Mouse (Mus musculus): Measurements from ENCODE around the gene Fmo4. TPM values are rescaled to one million over a fixed set of nuclear protein-coding genes. Genes with fewer than 3 reads are reported as not detected.
A peak's percentile ranks its signal among the peaks of the same experiment; 100 is the strongest.
"Not testable (repeated sequence)": the region's sequence is repeated elsewhere in the genome, so short reads cannot be mapped to it uniquely, and the experiment has no call there.

Gene Fmo4
- polyA plus RNA-seq, 1 experiment, result not detected

DNA sequence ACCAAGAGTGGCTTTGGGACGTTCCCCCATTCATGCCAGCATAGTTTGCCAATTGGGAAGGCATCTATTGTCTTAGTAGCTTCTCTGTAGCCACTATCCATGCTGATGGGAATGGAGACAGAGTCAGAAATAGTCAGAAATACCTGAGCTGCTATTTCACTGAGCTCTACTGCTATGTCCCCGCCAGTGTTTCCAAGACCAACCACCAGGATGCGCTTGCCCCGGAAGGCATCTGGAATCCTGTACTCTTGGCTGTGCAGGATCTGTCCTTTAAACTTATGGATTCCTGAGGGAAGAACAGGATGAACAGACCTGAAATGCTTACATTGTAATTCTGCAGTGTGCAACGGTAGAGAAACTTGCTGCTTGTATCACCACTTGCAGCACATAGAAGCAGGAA is 8.8 kb downstream of the Fmo4 start:
- Histone ChIP-seq H3K4me3 (ENCODE audit: insufficient read depth, low read length) (no peak overlapping the region), H3K27ac (ENCODE audit: insufficient read depth, low read depth, low read length) (no peak overlapping the region), H3K4me1 (ENCODE audit: control insufficient read depth, insufficient read depth, low read length) (no peaks in the 10 kb centered on the region)
- TF ChIP-seq CTCF (IDR thresholded peaks at IDR 0.05; ENCODE audit: low read depth, low read length), result no peak
- no peak for TF ChIP-seq POLR2A (IDR thresholded peaks at IDR 0.05; ENCODE audit: borderline replicate concordance, low read depth, low read length)

GRCm38 (mm10) chr1:162796441-162796840 is 17.3 kb downstream of the Fmo4 start:
- no peak for TF ChIP-seq CTCF (IDR thresholded peaks at IDR 0.05; ENCODE audit: low read depth, low read length)
- TF ChIP-seq POLR2A (IDR thresholded peaks at IDR 0.05; ENCODE audit: borderline replicate concordance, low read depth, low read length), result no peak

DNA sequence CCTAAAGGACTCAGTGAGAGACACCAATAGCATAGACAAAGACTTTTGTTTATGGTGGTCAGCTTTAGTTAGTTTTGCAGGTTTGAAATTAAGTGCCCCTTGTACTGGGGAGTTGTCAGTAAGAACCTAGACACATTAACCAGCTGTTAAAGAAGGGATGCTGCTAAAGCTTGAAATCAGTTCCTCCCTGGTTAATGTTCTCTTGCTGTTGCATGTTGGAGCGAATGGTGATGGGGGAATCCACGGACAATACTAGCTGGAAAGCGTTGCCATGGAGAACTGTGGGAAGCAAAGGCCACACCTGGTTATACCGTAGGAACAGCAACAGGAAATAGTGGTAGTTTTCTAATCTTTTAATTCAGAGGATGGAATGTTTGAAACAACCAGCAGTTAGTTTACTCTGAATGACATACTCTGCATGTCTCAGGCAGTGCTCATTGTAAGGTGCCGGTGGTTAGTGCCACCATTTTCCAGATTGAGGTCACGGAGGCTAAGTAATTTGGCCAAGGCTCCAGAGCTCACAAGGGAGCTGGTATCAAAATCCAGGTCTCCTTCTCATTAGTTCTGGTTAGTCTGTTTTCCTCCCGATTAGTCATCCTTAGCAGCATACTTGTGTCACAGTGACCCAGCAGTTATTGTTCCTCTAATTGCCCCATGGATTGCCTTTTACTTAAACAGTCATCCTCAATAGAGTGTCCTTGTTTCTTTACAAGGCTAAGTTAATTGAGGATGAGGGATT is 21.3 kb downstream of the Fmo4 start:
- Histone ChIP-seq H3K4me3 (ENCODE audit: insufficient read depth, low read length) (no peak overlapping the region), H3K27ac (ENCODE audit: insufficient read depth, low read depth, low read length) (peak overlapping the region; percentile 36), H3K4me1 (ENCODE audit: control insufficient read depth, insufficient read depth, low read length) (peaks cover 18% of the 10 kb centered on the region)
- TF ChIP-seq POLR2A (IDR thresholded peaks at IDR 0.05; ENCODE audit: borderline replicate concordance, low read depth, low read length) (no peak), CTCF (IDR thresholded peaks at IDR 0.05; ENCODE audit: low read depth, low read length) (no peak)

More at GRCm38 (mm10) chr1:162796441-162796840, 17.3 kb downstream of the Fmo4 start:
- H3K4me1 ChIP-seq (ENCODE audit: control insufficient read depth, insufficient read depth, low read length), result peaks cover 18% of the 10 kb centered on the region
- no peak overlapping the region for H3K4me3 ChIP-seq (ENCODE audit: insufficient read depth, low read length)
- no peak overlapping the region for H3K27ac ChIP-seq (ENCODE audit: insufficient read depth, low read depth, low read length)

- no peaks in the 10 kb centered on the region for H3K4me1 ChIP-seq (ENCODE audit: control insufficient read depth, insufficient read depth, low read length)
Measured at GRCm38 (mm10) chr1:162785222-162785621, 28.6 kb downstream of the Fmo4 start.

DNA sequence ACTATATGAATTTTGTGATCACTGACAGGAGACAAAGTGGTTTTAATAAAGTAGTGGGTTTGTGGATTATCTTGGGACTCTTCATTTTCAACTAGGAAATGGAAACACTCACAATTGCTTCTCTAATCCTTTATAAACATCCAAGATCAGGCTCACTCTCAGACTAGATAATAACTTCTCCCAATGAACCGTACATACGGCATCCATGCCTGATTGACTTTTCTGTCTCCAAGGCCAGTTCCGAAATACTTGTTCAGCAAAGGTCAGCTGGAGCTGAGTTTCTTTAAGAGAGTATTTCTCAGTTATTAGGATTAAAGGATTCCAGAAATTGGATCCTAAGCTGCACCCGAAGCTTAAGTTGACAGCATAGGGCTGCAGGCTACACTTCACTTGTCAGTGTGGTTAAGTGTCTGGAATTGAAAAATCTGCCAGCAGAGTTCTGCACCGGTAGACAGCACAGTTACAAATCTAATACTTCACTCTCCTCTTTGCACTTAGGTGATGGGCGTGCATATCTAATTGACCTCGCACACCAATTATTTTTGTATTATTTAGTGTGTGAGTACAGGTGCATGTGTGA is 30.0 kb downstream of the Fmo4 start:
- H3K4me1 ChIP-seq (ENCODE audit: control insufficient read depth, insufficient read depth, low read length), result peaks cover under 1% of the 10 kb centered on the region; the same call in 1 of the 2 replicates
- no peak for TF ChIP-seq POLR2A (IDR thresholded peaks at IDR 0.05; ENCODE audit: borderline replicate concordance, low read depth, low read length)
- no peak overlapping the region for H3K4me3 ChIP-seq (ENCODE audit: insufficient read depth, low read length)
- no peak overlapping the region for H3K27ac ChIP-seq (ENCODE audit: insufficient read depth, low read depth, low read length)

More at GRCm38 (mm10) chr1:162785222-162785621, 28.6 kb downstream of the Fmo4 start:
- H3K4me3 ChIP-seq (ENCODE audit: insufficient read depth, low read length), result no peak overlapping the region
- H3K27ac ChIP-seq (ENCODE audit: insufficient read depth, low read depth, low read length), result no peak overlapping the region
- no peak for TF ChIP-seq POLR2A (IDR thresholded peaks at IDR 0.05; ENCODE audit: borderline replicate concordance, low read depth, low read length)
- TF ChIP-seq CTCF (IDR thresholded peaks at IDR 0.05; ENCODE audit: low read depth, low read length), result no peak

DNA sequence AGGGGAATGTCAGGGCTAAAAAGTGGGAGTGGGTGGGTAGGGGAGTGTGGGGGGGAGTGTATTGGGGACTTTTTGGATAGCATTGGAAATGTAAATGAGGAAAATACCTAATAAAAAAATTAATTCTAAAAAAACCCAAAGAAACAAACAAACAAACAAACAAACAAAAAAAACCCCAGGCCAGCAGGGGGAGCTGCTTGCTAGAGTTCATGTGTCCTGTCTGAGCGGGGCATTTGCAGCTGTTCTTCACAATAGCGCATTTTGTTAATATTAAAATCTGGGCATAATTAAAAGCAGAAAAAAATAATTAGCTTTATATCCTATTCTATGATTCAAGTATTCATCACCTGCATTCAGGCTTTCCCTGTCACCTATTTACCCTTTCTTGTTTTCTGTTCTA is 32.7 kb downstream of the Fmo4 start:
- 0 out of 2 replicates have a peak, but pooled peaks have one; percentile 27 for TF ChIP-seq CTCF (IDR thresholded peaks at IDR 0.05; ENCODE audit: low read depth, low read length)
- not testable (repeated sequence) for H3K27ac ChIP-seq (ENCODE audit: insufficient read depth, low read depth, low read length); H3K4me3 ChIP-seq (ENCODE audit: insufficient read depth, low read length); H3K4me1 ChIP-seq (ENCODE audit: control insufficient read depth, insufficient read depth, low read length)

DNA sequence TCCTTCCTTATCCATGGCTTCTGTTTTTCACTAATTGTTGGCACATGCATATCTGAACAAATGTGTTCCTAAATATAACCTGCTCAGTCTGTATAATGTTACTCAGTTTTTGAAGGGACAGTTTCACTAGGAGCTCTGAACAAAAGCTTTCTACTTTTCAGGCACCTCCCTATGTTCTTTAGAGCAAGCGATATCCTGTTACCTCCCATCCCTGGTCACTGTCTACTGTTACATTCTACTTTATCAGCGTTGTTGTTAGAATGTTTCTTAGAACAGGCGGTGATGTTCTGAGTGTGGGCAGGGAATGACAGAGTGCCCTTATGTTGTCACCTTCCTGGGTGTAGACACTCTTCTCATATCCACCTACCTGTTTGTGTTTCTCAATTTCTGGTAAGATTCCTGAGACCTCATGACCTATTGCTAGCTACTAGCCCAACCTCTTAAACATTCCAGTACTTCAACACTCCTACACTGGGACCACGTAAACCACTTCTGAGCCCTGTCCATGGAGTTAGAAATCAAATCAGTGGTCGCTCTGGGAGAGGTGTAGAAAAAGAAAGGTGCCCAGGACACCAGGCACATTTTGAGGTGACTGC is 35.7 kb downstream of the Fmo4 start:
- Histone ChIP-seq H3K27ac (ENCODE audit: insufficient read depth, low read depth, low read length) (no peak overlapping the region), H3K4me1 (ENCODE audit: control insufficient read depth, insufficient read depth, low read length) (peaks cover 22% of the 10 kb centered on the region), H3K4me3 (ENCODE audit: insufficient read depth, low read length) (no peak overlapping the region)
- no peak for TF ChIP-seq POLR2A (IDR thresholded peaks at IDR 0.05; ENCODE audit: borderline replicate concordance, low read depth, low read length)
- TF ChIP-seq CTCF (IDR thresholded peaks at IDR 0.05; ENCODE audit: low read depth, low read length), result no peak

DNA sequence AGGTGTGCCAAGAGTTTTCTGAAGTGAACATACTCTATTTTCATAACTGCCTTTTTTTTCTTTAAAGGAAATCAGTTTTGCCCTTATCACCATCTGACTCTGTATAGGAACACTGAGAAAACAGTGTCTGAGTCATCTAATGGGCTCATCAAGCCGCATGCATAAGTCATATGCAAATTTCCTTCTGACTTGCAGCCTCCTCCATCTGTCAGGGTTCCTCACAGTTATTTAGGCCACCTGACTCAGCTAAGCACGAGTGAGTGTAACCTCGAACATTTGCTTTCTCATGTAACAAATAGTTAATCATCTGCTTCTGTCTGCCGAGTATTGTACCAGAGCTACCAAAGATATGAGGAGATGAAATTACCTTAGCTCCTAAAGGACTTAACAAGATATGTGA is 40.1 kb downstream of the Fmo4 start:
- TF ChIP-seq CTCF (IDR thresholded peaks at IDR 0.05; ENCODE audit: low read depth, low read length) (no peak), POLR2A (IDR thresholded peaks at IDR 0.05; ENCODE audit: borderline replicate concordance, low read depth, low read length) (no peak)
- H3K27ac ChIP-seq (ENCODE audit: insufficient read depth, low read depth, low read length), result no peak overlapping the region
- H3K4me3 ChIP-seq (ENCODE audit: insufficient read depth, low read length), result no peak overlapping the region
- peaks cover 24% of the 10 kb centered on the region for H3K4me1 ChIP-seq (ENCODE audit: control insufficient read depth, insufficient read depth, low read length)

DNA sequence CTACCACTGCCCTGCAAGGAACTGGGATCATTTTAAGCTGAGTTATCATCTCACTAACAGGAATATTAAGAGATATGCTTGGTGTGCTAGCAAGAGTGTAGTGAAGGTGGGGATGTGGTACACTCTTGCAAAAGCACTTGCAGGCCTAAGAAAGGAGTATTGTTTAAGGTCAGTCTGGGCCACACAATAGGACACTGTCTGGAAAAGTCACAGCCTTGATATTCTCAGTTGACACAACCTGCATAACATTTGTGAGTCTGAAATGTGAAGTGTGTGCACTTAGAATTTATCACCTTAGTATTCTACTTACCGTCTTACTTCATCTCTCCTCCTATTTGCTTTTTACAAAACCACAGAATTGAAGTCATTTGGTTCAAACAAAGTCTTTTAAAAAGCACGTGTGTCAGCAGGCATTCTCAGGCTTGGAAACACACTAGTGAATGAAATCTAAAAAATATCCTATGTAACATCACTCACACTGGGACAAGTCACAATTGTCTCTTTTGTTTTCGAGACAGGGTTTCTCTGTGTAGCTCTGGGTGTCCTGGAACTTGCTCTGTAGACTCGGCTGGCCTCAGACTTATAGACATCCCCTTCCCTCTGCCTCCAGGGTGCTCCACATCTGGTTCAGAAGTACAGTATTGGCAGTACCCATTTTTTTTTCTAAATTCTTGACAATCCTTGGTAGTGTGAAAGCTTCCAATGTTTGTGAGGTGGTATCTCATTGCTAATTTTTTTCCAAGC is 42.0 kb downstream of the Fmo4 start:
- Histone ChIP-seq H3K4me1 (ENCODE audit: control insufficient read depth, insufficient read depth, low read length) (peaks cover 18% of the 10 kb centered on the region), H3K27ac (ENCODE audit: insufficient read depth, low read depth, low read length) (no peak overlapping the region), H3K4me3 (ENCODE audit: insufficient read depth, low read length) (no peak overlapping the region)
- no peak for TF ChIP-seq CTCF (IDR thresholded peaks at IDR 0.05; ENCODE audit: low read depth, low read length)
- no peak for TF ChIP-seq POLR2A (IDR thresholded peaks at IDR 0.05; ENCODE audit: borderline replicate concordance, low read depth, low read length)

Measured in bone marrow macrophage, adult 2 months (primary cell).